Mouse (Mus musculus): ENCODE measurements at regions not wholly inside any gene's neighbourhood (a gene's known extent, or its start where the extent isn't known, plus 50 kb on each side); places are given as distances from the start of the nearest gene placed in this dataset.

GRCm38 (mm10) chr4:64200151-64200807, 153.5 kb upstream of the Tnc start:
- intact Hi-C loops (cut with DNase I) = no loop called here
- DNase-seq (ENCODE audit: extremely low spot score in 1 of 2, low spot score in 2 of 2) = peak; percentile 26 to 27
- H3K27ac ChIP-seq = no peak overlapping the region
- H3K4me3 ChIP-seq = no peak overlapping the region
- no peak for TF ChIP-seq CTCF (IDR thresholded peaks at IDR 0.05)

- DNase-seq (ENCODE audit: extremely low spot score in 1 of 2, low spot score in 2 of 2) = no peak
- no peak for TF ChIP-seq CTCF (IDR thresholded peaks at IDR 0.05)
- H3K4me3 ChIP-seq = no peak overlapping the region
- intact Hi-C loops (cut with DNase I) = no loop called here
- H3K27ac ChIP-seq = no peak overlapping the region
These were observed 138.2 kb upstream of the Tnc start for GRCm38 (mm10) chr4:64184986-64185385.

- no peak overlapping the region for H3K27ac ChIP-seq
- intact Hi-C loops (cut with DNase I) = no loop called here
- DNase-seq (ENCODE audit: extremely low spot score in 1 of 2, low spot score in 2 of 2) = no peak
- H3K4me3 ChIP-seq = no peak overlapping the region
- TF ChIP-seq CTCF (IDR thresholded peaks at IDR 0.05) = no peak
These were observed 129.1 kb upstream of the Tnc start for GRCm38 (mm10) chr4:64175938-64176337.

GRCm38 (mm10) chr4:64171476-64171875, 124.7 kb upstream of the Tnc start:
- TF ChIP-seq CTCF (IDR thresholded peaks at IDR 0.05) = no peak
- H3K4me3 ChIP-seq = no peak overlapping the region
- DNase-seq (ENCODE audit: extremely low spot score in 1 of 2, low spot score in 2 of 2) = no peak
- no peak overlapping the region for H3K27ac ChIP-seq
- intact Hi-C loops (cut with DNase I) = no loop called here

- Histone ChIP-seq H3K27ac (no peak overlapping the region), H3K4me3 (no peak overlapping the region)
- DNase-seq (ENCODE audit: extremely low spot score in 1 of 2, low spot score in 2 of 2) = peak in 1 of 2 experiments; percentile 38
- no peak for TF ChIP-seq CTCF (IDR thresholded peaks at IDR 0.05)
- intact Hi-C loops (cut with DNase I) = no loop called here
These were observed 102.2 kb upstream of the Tnc start for GRCm38 (mm10) chr4:64148989-64149463.

DNA sequence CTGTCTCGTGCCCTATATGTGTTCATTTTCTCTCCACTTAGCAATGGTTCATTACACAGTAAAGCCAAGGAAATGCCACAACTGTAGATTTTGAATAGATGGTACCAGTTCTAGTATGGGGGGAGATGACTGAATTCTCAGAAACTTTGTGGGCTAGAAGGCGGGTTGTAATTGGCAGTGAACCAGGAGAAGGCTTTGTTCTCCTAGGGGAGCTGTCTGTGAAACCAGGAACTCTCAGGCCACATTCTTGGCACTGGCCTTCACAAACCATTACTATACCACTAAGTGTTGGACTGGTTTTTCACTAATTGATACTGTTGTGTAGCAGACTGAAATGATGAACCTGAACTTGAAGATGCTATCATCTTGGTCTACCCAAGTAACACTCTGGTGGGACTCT, 99.1 kb upstream of the Tnc start:
- TF ChIP-seq CTCF (IDR thresholded peaks at IDR 0.05) = no peak
- no peak overlapping the region for H3K27ac ChIP-seq
- intact Hi-C loops (cut with DNase I) = no loop called here
- no peak for DNase-seq (ENCODE audit: extremely low spot score in 1 of 2, low spot score in 2 of 2)
- H3K4me3 ChIP-seq = no peak overlapping the region

DNA sequence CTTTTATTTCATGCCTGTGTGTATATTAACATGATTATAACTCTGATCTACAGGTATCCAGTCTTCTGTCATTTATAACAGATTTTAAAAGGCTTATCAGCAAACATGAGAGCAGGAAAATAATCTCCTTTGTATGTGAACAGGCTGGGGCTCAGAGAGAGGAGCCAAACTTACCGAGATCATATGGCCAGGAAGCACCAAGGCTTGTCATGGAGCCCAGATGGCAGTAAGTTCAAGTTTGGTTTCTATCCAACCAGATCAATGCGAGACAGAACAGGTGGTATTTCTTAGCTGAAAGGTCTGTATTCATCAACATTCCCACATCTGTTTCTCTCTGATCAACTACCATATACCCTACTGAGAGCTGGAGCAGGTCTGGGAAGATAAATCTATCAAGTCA, 96.1 kb upstream of the Tnc start:
- no peak for DNase-seq (ENCODE audit: extremely low spot score in 1 of 2, low spot score in 2 of 2)
- TF ChIP-seq CTCF (IDR thresholded peaks at IDR 0.05) = no peak
- H3K4me3 ChIP-seq = no peak overlapping the region
- intact Hi-C loops (cut with DNase I) = no loop called here
- no peak overlapping the region for H3K27ac ChIP-seq

DNA sequence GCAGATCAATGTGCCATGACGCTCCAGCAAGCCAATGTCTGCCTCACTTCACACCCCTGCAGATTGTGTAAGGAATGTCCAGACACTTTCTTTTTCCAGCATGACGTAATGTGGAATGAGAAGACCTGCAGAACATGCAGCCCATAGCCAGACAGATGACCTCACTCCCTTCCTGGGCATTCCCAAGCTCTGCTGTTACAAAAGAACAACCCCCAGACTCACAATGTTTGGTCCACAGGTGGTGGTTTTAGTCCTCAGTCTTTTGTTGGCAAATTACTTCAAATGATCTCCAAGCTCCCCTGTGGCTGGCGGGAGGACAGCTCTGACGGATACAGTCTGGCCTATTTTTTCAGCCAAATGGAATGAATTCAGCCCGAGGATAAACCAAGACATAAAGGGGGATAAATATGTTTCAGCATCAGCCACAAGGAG, 95.6 kb upstream of the Tnc start:
- H3K27ac ChIP-seq = no peak overlapping the region
- no peak for DNase-seq (ENCODE audit: extremely low spot score in 1 of 2, low spot score in 2 of 2)
- H3K4me3 ChIP-seq = no peak overlapping the region
- intact Hi-C loops (cut with DNase I) = no loop called here
- no peak for TF ChIP-seq CTCF (IDR thresholded peaks at IDR 0.05)

DNA sequence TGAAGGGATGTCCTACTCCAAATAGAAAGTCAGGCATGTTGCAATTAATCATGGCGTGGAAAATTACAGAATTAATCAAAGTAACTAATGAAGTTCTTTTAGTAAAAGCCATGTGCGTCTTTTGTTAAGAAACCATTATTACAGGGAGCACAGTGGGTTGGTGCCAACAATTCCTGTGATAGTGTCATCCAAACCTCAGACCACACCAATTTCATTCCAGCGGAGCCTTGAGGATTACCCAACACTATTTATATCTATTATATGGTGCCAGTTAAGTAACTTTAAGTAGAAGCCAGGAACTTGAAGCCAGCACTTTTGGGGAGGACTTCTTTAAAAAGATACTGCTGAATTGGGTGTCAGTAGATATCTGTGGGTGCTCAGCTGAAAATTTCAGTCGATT, 93.0 kb upstream of the Tnc start:
- TF ChIP-seq CTCF (IDR thresholded peaks at IDR 0.05) = no peak
- intact Hi-C loops (cut with DNase I) = no loop called here
- no peak overlapping the region for H3K4me3 ChIP-seq
- DNase-seq (ENCODE audit: extremely low spot score in 1 of 2, low spot score in 2 of 2) = no peak
- H3K27ac ChIP-seq = no peak overlapping the region

- no peak overlapping the region for H3K4me3 ChIP-seq
- intact Hi-C loops (cut with DNase I) = no loop called here
- no peak overlapping the region for H3K27ac ChIP-seq
- TF ChIP-seq CTCF (IDR thresholded peaks at IDR 0.05) = no peak
- no peak for DNase-seq (ENCODE audit: extremely low spot score in 1 of 2, low spot score in 2 of 2)
These were observed 88.2 kb upstream of the Tnc start for GRCm38 (mm10) chr4:64135036-64135435.

GRCm38 (mm10) chr4:64129290-64129689, 82.5 kb upstream of the Tnc start:
- Histone ChIP-seq H3K27ac (no peak overlapping the region), H3K4me3 (no peak overlapping the region)
- intact Hi-C loops (cut with DNase I) = no loop called here
- no peak for DNase-seq (ENCODE audit: extremely low spot score in 1 of 2, low spot score in 2 of 2)
- no peak for TF ChIP-seq CTCF (IDR thresholded peaks at IDR 0.05)

GRCm38 (mm10) chr4:64124387-64125088, 77.7 kb upstream of the Tnc start:
- Histone ChIP-seq H3K27ac (no peak overlapping the region), H3K4me3 (no peak overlapping the region)
- intact Hi-C loops (cut with DNase I) = no loop called here
- no peak for TF ChIP-seq CTCF (IDR thresholded peaks at IDR 0.05)
- no peak for DNase-seq (ENCODE audit: extremely low spot score in 1 of 2, low spot score in 2 of 2)

GRCm38 (mm10) chr4:64123675-64124074, 76.9 kb upstream of the Tnc start:
- no peak for TF ChIP-seq CTCF (IDR thresholded peaks at IDR 0.05)
- intact Hi-C loops (cut with DNase I) = no loop called here
- DNase-seq (ENCODE audit: extremely low spot score in 1 of 2, low spot score in 2 of 2) = no peak
- H3K27ac ChIP-seq = no peak overlapping the region
- H3K4me3 ChIP-seq = no peak overlapping the region
